Mouse (Mus musculus) hindbrain, embryonic 12.5 days (tissue): ENCODE measurements around the gene Ets1. TPM values are rescaled to one million over a fixed set of nuclear protein-coding genes. Genes with fewer than 3 reads are reported as not detected.

Experiments
- ATAC-seq: fragments of 200-750 bp; cut with Nextera tagmentation; 2 replicates; pipeline ENCODE4 v1.8.0; 2017; ENCODE audit warnings: moderate TSS enrichment; ENCODE audit not compliant: low FRiP score
- H3K27ac ChIP-seq: fragments of 300-500 bp; sonication (generic); 2 replicates; pipeline ENCODE4 v1.5.1; 2016; ENCODE audit warnings: mild to moderate bottlenecking
- H3K27me3 ChIP-seq: fragments of 300-500 bp; sonication (generic); 2 replicates; pipeline ENCODE4 v1.6.1; 2016; ENCODE audit warnings: mild to moderate bottlenecking
- H3K36me3 ChIP-seq: fragments of 300-500 bp; sonication (generic); 2 replicates; pipeline ENCODE4 v1.6.1; 2016; ENCODE audit warnings: mild to moderate bottlenecking
- H3K4me1 ChIP-seq: fragments of 300-500 bp; sonication (generic); 2 replicates; pipeline ENCODE4 v1.6.1; 2016
- H3K4me2 ChIP-seq: fragments of 300-500 bp; sonication (generic); replicated peaks from 2 replicates; pipeline ENCODE4 v1.6.1; 2016; ENCODE audit warnings: mild to moderate bottlenecking
- H3K4me3 ChIP-seq: fragments of 300-500 bp; sonication (generic); 2 replicates; pipeline ENCODE4 v1.5.1; 2016; ENCODE audit warnings: mild to moderate bottlenecking
- H3K9ac ChIP-seq: fragments of 300-500 bp; sonication (generic); 2 replicates; pipeline ENCODE4 v1.6.1; 2016; ENCODE audit warnings: mild to moderate bottlenecking, moderate library complexity
- H3K9me3 ChIP-seq: fragments of 300-500 bp; sonication (generic); replicated peaks from 2 replicates; pipeline ENCODE4 v1.6.1; 2016; ENCODE audit warnings: mild to moderate bottlenecking
- WGBS: fragments of 180-500 bp; shearing (Covaris S2); methylation state at CpG from one replicate; pipeline ENCODE4 v1.1.7; 2016; 5-methylcytosine and 5-hydroxymethylcytosine counted together
- polyA plus RNA-seq: library from polyadenylated mRNA; unstranded; fragments of >200 nt; fragmentation: Nextera tagmentation; extraction: Ambion mirVana; gene quantifications from 2 replicates; pipeline ENCODE4 v1.2.1, GENCODE M21; 2016

Ets1 gene
- polyA plus RNA-seq, 1 experiment from 2014 or later: 35.7 TPM

DNA sequence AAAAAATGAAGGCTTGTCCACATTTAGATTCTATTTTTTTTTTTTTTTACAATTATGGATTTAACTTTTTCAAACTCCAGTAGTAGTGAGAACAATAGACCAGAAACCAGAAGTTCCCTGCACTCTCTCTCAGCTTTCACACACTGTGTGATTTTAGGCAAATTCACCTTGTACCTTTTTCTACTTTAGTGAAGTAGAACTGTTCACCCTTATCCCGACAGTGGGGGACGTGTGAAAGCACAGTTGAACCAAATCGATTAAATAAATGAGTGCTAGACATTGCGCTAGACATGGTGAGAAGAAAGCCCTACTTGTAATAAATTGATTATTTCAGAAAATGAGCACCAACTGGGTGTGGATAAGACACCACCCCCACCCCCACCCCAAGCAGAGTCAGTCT lies 104.0 kb downstream of the Ets1 start:
- Histone ChIP-seq H3K4me3 (no peak overlapping the region), H3K9ac (no peak overlapping the region), H3K4me2 (no peak overlapping the region), H3K27me3 (no peaks in the 10 kb centered on the region), H3K36me3 (no peaks in the 10 kb centered on the region), H3K4me1 (no peaks in the 10 kb centered on the region), H3K9me3 (no peaks in the 10 kb centered on the region), H3K27ac (no peak overlapping the region)
- ATAC-seq: no peak
- 94% methylated on average over 4 of the region's 4 CpGs for WGBS

- Histone ChIP-seq H3K27ac (no peak overlapping the region), H3K9me3 (no peaks in the 10 kb centered on the region), H3K9ac (no peak overlapping the region), H3K27me3 (no peaks in the 10 kb centered on the region), H3K36me3 (no peaks in the 10 kb centered on the region), H3K4me1 (no peaks in the 10 kb centered on the region), H3K4me2 (no peak overlapping the region), H3K4me3 (no peak overlapping the region)
- 83% methylated on average over 12 of the region's 12 CpGs for WGBS
- ATAC-seq: no peak
These were observed 104.8 kb downstream of the Ets1 start for GRCm38 (mm10) chr9:32740751-32741387.

DNA sequence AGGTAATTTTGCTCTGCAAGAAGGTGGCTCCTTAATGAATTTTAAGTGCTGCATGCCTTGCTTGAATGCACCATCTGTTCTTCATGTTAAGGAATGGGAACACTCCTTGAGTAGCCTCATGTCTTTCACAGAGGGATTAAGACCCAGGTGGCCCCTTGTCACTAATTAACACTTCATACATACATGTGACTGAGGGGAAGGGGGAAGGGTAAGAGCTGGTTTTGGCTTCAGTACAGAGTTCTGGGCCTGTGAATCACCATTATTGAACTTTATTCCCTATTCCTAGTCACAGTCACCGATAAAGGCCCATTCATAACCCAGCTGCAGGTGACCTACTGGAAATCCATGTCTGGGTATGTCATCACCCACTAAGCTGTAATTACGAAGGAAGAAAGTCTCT lies 105.7 kb downstream of the Ets1 start:
- Histone ChIP-seq H3K4me2 (no peak overlapping the region), H3K27me3 (no peaks in the 10 kb centered on the region), H3K27ac (no peak overlapping the region), H3K4me3 (no peak overlapping the region), H3K4me1 (no peaks in the 10 kb centered on the region), H3K9ac (no peak overlapping the region), H3K36me3 (no peaks in the 10 kb centered on the region), H3K9me3 (no peaks in the 10 kb centered on the region)
- ATAC-seq: no peak
- 88% methylated on average over 2 of the region's 2 CpGs for WGBS

GRCm38 (mm10) chr9:32743157-32743556 lies 107.1 kb downstream of the Ets1 start:
- Histone ChIP-seq H3K27ac (no peak overlapping the region), H3K36me3 (no peaks in the 10 kb centered on the region), H3K9ac (no peak overlapping the region), H3K4me2 (no peak overlapping the region), H3K9me3 (no peaks in the 10 kb centered on the region), H3K4me1 (no peaks in the 10 kb centered on the region), H3K4me3 (no peak overlapping the region), H3K27me3 (no peaks in the 10 kb centered on the region)
- 71% methylated on average over 8 of the region's 8 CpGs for WGBS
- no peak for ATAC-seq

DNA sequence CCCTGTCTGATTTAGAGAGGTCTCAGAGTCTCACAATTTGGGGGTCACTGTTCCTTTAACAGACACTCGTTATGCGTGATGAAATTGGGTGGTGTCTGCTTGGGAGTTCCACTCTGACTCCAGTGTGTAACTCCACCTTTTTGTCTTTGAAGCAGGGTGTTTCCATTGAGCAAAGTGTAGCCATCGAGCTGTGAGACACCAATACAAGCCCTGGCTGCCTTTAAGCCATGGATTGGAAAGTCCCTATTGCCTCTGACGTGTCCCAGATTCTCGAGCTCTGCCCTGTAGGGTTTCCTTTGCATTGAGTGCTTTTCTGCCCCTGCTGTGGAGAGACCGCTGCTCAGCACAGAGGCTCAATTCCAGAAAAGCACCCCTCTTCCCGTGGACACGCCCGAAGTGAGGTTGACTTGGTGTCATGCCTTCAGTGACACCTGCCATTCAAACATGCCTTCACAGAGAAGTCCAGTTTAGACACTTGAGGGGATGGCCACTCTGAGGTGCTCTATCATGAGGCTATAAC lies 107.7 kb downstream of the Ets1 start:
- no peak overlapping the region for H3K4me2 ChIP-seq
- no peaks in the 10 kb centered on the region for H3K9me3 ChIP-seq
- no peaks in the 10 kb centered on the region for H3K36me3 ChIP-seq
- no peak for ATAC-seq
- H3K27ac ChIP-seq: no peak overlapping the region
- no peak overlapping the region for H3K9ac ChIP-seq
- 75% methylated on average over 9 of the region's 9 CpGs for WGBS
- H3K4me3 ChIP-seq: no peak overlapping the region
- H3K4me1 ChIP-seq: no peaks in the 10 kb centered on the region
- no peaks in the 10 kb centered on the region for H3K27me3 ChIP-seq

GRCm38 (mm10) chr9:32744288-32744687 lies 108.3 kb downstream of the Ets1 start:
- no peak overlapping the region for H3K9ac ChIP-seq
- no peak overlapping the region for H3K27ac ChIP-seq
- H3K4me2 ChIP-seq: no peak overlapping the region
- no peaks in the 10 kb centered on the region for H3K36me3 ChIP-seq
- 81% methylated on average over 9 of the region's 9 CpGs for WGBS
- H3K4me3 ChIP-seq: no peak overlapping the region
- no peaks in the 10 kb centered on the region for H3K9me3 ChIP-seq
- ATAC-seq: no peak
- no peaks in the 10 kb centered on the region for H3K27me3 ChIP-seq
- H3K4me1 ChIP-seq: no peaks in the 10 kb centered on the region

DNA sequence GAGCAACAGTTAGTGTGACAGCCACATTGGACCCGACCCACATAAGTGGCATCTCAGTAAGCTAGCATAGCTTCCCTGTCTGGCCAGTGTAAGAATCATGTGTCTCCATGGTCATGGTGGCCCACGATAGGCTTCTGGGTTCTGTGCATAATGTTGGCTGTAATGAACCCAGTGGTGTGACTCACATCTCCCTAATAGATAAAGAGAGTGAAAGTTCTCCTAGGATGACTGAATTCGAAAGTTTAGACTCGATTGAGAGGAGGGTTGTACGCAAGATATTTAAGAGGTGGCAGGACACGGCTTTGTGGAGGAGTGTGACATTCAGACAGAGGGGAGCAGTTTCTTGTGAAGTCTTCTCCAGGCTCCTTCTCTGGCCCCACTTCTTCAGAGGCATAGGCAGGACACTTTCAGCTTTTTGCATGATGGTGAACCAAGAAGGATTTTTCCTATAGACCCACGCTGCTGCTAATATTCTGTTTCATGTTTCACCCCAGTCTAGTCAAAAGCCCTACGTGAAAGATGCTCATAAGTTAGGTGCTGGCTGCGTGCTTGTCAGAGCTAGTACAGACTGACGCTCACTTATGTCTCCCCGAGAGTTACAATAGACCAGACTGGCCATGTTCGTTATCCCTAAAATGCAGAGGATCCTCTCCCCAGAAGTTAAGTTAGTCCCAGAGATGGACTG lies 109.2 kb downstream of the Ets1 start:
- H3K4me3 ChIP-seq: no peak overlapping the region
- no peaks in the 10 kb centered on the region for H3K27me3 ChIP-seq
- H3K4me1 ChIP-seq: no peaks in the 10 kb centered on the region
- H3K27ac ChIP-seq: no peak overlapping the region
- ATAC-seq: no peak
- WGBS: 93% methylated on average over 12 of the region's 12 CpGs
- H3K9ac ChIP-seq: no peak overlapping the region
- no peaks in the 10 kb centered on the region for H3K36me3 ChIP-seq
- H3K9me3 ChIP-seq: no peaks in the 10 kb centered on the region
- H3K4me2 ChIP-seq: no peak overlapping the region

DNA sequence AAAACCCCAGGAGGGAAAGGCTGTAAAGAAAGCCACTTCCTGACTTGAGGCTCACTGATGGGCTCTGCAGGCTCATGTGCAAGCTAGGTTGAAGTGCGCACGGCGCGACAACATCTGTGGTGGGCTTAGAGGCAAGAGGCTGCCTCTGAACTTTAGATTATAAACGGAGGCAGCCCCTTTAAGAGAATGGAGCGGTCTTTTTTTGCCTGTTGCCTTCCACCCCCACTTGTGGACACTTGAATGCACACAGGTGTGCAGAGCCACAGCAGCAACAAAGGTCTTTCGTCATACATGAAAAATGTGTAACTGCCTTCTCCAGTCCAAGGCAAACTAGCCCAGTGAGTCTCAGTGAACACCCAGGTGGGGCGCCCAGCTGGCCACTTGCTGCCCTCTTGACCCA lies 110.0 kb downstream of the Ets1 start:
- Histone ChIP-seq H3K4me2 (no peak overlapping the region), H3K9me3 (no peaks in the 10 kb centered on the region), H3K27me3 (no peaks in the 10 kb centered on the region), H3K27ac (no peak overlapping the region), H3K9ac (no peak overlapping the region), H3K4me3 (no peak overlapping the region), H3K36me3 (no peaks in the 10 kb centered on the region), H3K4me1 (no peaks in the 10 kb centered on the region)
- WGBS: 96% methylated on average over 8 of the region's 8 CpGs
- no peak for ATAC-seq

DNA sequence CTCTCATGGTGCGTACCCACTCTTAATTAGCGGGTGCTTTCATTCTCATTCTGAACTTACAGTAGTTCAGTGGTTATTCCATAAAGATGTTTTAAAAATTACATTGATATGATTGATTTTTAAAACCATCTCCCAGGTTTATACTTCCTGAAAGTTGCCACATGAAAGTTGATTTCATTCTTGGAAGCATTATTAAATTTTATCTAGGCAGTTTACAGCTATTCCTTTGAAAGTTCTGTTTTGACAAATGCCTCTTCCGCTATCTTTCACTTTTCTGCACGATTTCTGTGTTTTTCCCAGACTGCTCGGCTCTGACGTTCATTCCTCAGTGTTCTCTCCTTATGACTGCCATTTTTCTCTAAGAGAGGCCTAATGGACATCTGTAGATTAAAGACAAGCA lies 110.6 kb downstream of the Ets1 start:
- 94% methylated on average over 6 of the region's 6 CpGs for WGBS
- H3K4me3 ChIP-seq: no peak overlapping the region
- no peak overlapping the region for H3K9ac ChIP-seq

DNA sequence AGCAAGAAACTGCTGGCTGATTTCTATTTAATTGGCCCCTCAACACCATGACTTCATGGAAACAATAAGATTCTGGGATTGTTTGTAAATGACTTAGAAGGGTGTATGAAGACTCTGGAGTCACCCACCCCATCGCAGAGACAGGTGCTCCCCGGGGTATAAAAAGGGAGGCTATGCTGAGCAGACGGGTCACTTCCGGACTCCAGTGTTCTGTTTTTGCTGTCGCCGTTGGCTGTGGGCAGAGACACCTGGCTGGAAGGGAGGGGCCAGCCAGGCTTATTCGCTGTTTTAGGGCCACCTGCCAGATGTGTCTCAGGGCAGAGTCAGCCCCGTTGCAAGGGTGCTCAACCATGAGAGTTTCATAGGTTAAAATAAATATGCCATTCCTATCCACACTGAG lies 111.6 kb downstream of the Ets1 start:
- ATAC-seq: no peak
- Histone ChIP-seq H3K27ac (no peak overlapping the region), H3K4me1 (no peaks in the 10 kb centered on the region), H3K27me3 (no peaks in the 10 kb centered on the region), H3K9me3 (no peaks in the 10 kb centered on the region), H3K36me3 (no peaks in the 10 kb centered on the region), H3K4me2 (no peak overlapping the region), H3K9ac (no peak overlapping the region), H3K4me3 (no peak overlapping the region)
- WGBS: 87% methylated on average over 8 of the region's 8 CpGs

More for the DNA sequence above, 110.6 kb downstream of the Ets1 start:
- no peak for ATAC-seq
- H3K36me3 ChIP-seq: no peaks in the 10 kb centered on the region
- no peak overlapping the region for H3K4me2 ChIP-seq
- H3K27me3 ChIP-seq: no peaks in the 10 kb centered on the region
- no peak overlapping the region for H3K27ac ChIP-seq
- H3K9me3 ChIP-seq: no peaks in the 10 kb centered on the region
- H3K4me1 ChIP-seq: no peaks in the 10 kb centered on the region

- Histone ChIP-seq H3K4me2 (no peak overlapping the region), H3K27ac (no peak overlapping the region), H3K4me3 (no peak overlapping the region), H3K9me3 (no peaks in the 10 kb centered on the region), H3K9ac (no peak overlapping the region), H3K4me1 (no peaks in the 10 kb centered on the region), H3K27me3 (no peaks in the 10 kb centered on the region), H3K36me3 (no peaks in the 10 kb centered on the region)
- 96% methylated on average over 5 of the region's 5 CpGs for WGBS
- ATAC-seq: no peak
These were observed 112.5 kb downstream of the Ets1 start for GRCm38 (mm10) chr9:32748552-32748951.

DNA sequence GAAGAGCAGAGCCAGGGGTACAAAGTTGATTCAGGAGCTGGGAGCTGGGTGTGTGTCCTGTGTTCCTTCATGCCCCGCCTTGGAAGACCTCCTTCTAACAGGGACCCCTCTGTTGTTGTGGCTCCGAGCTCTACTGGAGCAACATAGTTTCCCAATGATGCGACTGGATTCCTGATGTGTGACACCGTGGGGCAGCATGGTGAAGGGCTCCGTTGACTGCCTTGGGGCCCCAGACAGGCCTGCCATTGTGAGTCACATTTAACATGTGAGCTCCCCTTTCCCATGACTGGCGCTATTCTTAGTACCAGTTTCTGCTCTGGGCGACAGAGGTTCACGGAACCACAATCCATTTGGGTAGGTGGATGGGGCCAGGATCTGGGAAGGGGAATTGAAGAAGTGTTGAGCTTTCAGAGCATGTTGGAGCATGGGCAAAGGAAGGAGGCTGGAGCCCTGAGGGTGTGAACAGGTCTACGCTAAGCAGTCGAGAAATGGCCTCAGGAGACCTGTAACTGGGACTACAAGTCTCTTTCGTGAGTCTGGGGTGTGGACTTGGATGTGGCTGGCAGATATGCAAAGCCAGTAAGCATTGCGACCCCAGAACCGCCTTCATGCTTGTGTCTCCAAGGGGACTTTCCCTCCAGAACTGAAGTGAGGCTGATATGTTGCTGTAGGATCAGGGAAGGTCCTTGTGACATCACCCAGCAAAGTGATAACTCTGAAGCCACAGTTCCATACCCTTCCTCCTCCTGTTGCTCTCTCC lies 113.9 kb downstream of the Ets1 start:
- H3K4me3 ChIP-seq: no peak overlapping the region
- WGBS: 91% methylated on average over 13 of the region's 13 CpGs
- no peaks in the 10 kb centered on the region for H3K4me1 ChIP-seq
- H3K9ac ChIP-seq: no peak overlapping the region
- ATAC-seq: no peak
- H3K27me3 ChIP-seq: no peaks in the 10 kb centered on the region
- H3K4me2 ChIP-seq: no peak overlapping the region
- no peak overlapping the region for H3K27ac ChIP-seq
- H3K36me3 ChIP-seq: no peaks in the 10 kb centered on the region
- no peaks in the 10 kb centered on the region for H3K9me3 ChIP-seq
